Mouse (Mus musculus) monocyte, adult 59 days (primary cell): Measurements from ENCODE around the gene 1700029P11Rik. TPM values are rescaled to one million over a fixed set of nuclear protein-coding genes. Genes with fewer than 3 reads are reported as not detected.

Experiments
- total RNA-seq, 2 experiments: library from RNA; stranded (reverse); gene quantifications; one replicate each; pipeline ENCODE4 v1.2.4; 2023

1700029P11Rik gene
- total RNA-seq, result not detected

GRCm38 (mm10) chr15:81980321-81980720, at the start of gene 1700029P11Rik:
Gene 1700029P11Rik, plus strand, starts transcription at chr15:81980540.

GRCm38 (mm10) chr15:81936679-81937078, 43.7 kb upstream of the 1700029P11Rik start, which contains the start of gene Csdc2:
Gene Csdc2, plus strand, starts transcription at chr15:81936759.

GRCm38 (mm10) chr15:81960171-81961077, 19.9 kb upstream of the 1700029P11Rik start, which contains the start of gene Pmm1:
Gene Pmm1, minus strand, starts transcription at chr15:81960930.

GRCm38 (mm10) chr15:81987646-81988045, 7.3 kb downstream of the 1700029P11Rik start, which contains the start of gene Xrcc6:
Gene Xrcc6, plus strand, starts transcription at chr15:81987835.

Other genes starting within 250 kb of the 1700029P11Rik start
- gene Zc3h7b, start 235.5 kb upstream of the 1700029P11Rik start, total RNA-seq, result 10 to 100 TPM; 13.9 to 15.0 TPM
- 10 to 100 TPM; 32.4 to 33.7 TPM for gene Rangap1, start 235.0 kb upstream of the 1700029P11Rik start, total RNA-seq
- gene Tef, start 178.1 kb upstream of the 1700029P11Rik start, total RNA-seq, result 10 to 100 TPM; 21.3 to 29.3 TPM
- 10 to 100 TPM; 77.5 to 90.4 TPM for gene Tob2, start 121.7 kb upstream of the 1700029P11Rik start, total RNA-seq
- 10 to 100 TPM; 41.4 to 47.2 TPM for gene Phf5a, start 108.6 kb upstream of the 1700029P11Rik start, total RNA-seq
- gene Aco2, start 108.2 kb upstream of the 1700029P11Rik start, total RNA-seq, result 100 to 1,000 TPM; 113 to 117 TPM
- gene Polr3h, start 54.3 kb upstream of the 1700029P11Rik start, total RNA-seq, result 1 to 10 TPM; 5.0 to 8.0 TPM
- not detected for gene Csdc2, start 43.8 kb upstream of the 1700029P11Rik start, total RNA-seq
- 10 to 100 TPM; 37.6 to 45.7 TPM for gene Pmm1, start 19.6 kb upstream of the 1700029P11Rik start, total RNA-seq
- 10 to 100 TPM; 15.2 to 17.3 TPM for gene Xrcc6, start 7.3 kb downstream of the 1700029P11Rik start, total RNA-seq
- gene Desi1, start 53.3 kb downstream of the 1700029P11Rik start, total RNA-seq, result 10 to 100 TPM; 21.4 to 23.3 TPM
- 10 to 100 TPM; 57.6 to 72.4 TPM for gene Snu13, start 67.1 kb downstream of the 1700029P11Rik start, total RNA-seq
- gene 4930407I10Rik, start 78.6 kb downstream of the 1700029P11Rik start, total RNA-seq, result not detected
- not detected for gene Mei1, start 89.5 kb downstream of the 1700029P11Rik start, total RNA-seq
- gene Ccdc134, start 147.4 kb downstream of the 1700029P11Rik start, total RNA-seq, result 10 to 100 TPM; 29.5 to 50.0 TPM
- 100 to 1,000 TPM; 136 to 148 TPM for gene Srebf2, start 166.6 kb downstream of the 1700029P11Rik start, total RNA-seq
- gene Shisa8, start 232.3 kb downstream of the 1700029P11Rik start, total RNA-seq, result not detected
- 1 to 10 TPM; 1.2 to 1.8 TPM for gene Tnfrsf13c, start 243.8 kb downstream of the 1700029P11Rik start, total RNA-seq